Mouse (Mus musculus): ENCODE measurements around the gene Slc25a3. TPM values are rescaled to one million over a fixed set of nuclear protein-coding genes. Genes with fewer than 3 reads are reported as not detected.

The Slc25a3 gene
- 1,000 to 10,000 TPM; 2,502 to 2,645 TPM for total RNA-seq (2021)

DNA sequence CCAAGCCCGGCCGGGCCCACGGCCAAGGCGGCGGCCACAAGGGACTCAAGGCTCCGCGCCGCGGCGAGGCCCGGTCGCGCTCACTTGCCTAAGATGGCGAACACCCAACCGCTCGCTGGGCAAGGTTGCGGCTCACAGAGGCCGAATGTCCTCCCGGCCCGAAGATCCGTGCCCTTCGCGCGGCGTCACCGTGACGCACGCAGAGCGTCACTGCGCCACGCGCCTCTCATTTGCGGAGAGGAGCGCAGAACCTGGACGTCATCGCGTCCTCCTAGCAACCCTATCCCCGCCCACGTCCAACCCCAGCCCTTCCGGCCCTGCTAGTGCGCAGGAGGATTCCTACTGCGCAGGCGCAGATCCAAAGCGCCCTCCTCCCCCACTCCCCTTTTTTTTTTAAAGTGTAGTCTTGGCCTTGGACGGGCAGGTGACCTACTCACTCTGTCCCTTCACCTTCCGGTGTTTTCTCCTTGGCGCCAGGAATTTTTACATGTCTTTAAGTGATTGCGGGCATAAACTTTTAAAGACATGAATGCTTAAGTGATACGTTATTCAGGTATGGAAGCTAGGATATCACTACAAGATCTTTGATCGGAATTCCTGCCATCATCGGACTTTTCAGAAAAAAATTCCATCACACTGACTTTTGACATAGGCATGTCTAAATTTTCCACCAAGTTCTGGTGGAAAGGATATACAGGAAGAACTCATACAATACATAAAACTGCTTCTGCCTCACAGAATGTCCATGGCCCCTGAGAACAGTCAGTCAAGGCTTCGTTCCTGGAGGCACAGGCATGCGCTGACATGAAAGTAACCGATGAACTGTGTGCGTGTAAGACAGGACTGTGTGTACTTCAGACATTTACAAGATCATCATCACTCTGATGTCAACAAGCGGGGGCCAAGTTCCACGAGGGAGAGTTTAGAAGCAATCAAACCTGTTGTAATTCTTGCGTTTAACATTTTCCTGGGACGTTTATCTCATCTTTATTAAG, at the start of gene Slc25a3:
Gene Slc25a3, minus strand, starts transcription at position 232 of the 995 bp plus-strand sequence.
- intact Hi-C loops (cut with DNase I), result loop anchor here (2.0 kb wide), 1 partner anchor 17 kb away; no protein-coding TSS in a partner anchor
- peak; percentile 97 for DNase-seq (ENCODE audit: low spot score)

GRCm38 (mm10) chr10:91172329-91173100, 48.7 kb upstream of the Slc25a3 start:
- intact Hi-C loops (cut with DNase I), result no loop called here
- no peak for DNase-seq (ENCODE audit: low spot score)

- DNase-seq (ENCODE audit: low spot score), result peak; percentile 94
- intact Hi-C loops (cut with DNase I), result loop anchor here (1.0 to 2.0 kb wide), 3 partner anchors 11 to 65 kb away; no protein-coding TSS in a partner anchor
Measured at GRCm38 (mm10) chr10:91171455-91172328, 47.8 kb upstream of the Slc25a3 start.

- no peak for DNase-seq (ENCODE audit: low spot score)
- intact Hi-C loops (cut with DNase I), result loop anchor here (1.0 to 2.0 kb wide), 3 partner anchors 11 to 66 kb away; no protein-coding TSS in a partner anchor
Measured at GRCm38 (mm10) chr10:91171041-91171440, 47.2 kb upstream of the Slc25a3 start.

DNA sequence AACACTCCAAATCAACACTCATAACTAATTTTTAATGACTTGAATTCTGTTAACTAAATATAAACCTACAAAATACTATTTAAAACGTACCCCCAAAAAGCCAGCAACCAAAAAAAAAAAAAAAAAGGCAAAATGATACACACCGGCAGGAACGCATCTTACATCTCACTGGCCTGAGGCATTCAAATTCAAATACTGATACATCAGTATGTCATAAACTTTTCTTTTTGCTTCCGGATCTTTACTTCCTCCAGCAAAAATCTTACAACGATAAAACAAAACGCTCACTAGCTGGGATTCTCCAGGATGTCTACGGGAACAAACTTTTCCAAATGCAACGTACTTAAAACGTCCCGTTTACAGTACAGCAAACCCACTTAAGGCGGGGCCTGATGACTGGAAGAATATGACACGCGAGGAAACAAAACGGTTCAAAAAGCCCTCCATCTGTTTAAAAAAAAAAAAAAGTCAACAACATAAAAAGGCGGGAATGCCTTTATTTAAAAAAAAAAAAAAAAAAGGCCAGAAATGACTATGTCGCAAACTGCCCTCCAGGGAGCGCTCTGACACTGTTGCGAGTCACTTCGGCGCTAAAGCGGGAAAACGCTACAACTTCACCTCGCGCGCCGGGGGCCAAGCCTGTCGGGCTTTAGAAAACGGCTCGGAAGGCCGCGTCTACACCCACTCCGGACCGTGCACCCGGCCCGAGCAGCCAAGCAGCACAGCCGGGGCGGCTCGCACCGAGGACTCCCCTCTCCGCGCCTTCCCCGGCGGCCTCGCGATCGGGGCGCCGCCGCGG, 46.5 kb upstream of the Slc25a3 start:
- intact Hi-C loops (cut with DNase I), result loop anchor here (2.0 kb wide), 1 partner anchor 66 kb away; no protein-coding TSS in a partner anchor
- peak; percentile 68 for DNase-seq (ENCODE audit: low spot score)

DNA sequence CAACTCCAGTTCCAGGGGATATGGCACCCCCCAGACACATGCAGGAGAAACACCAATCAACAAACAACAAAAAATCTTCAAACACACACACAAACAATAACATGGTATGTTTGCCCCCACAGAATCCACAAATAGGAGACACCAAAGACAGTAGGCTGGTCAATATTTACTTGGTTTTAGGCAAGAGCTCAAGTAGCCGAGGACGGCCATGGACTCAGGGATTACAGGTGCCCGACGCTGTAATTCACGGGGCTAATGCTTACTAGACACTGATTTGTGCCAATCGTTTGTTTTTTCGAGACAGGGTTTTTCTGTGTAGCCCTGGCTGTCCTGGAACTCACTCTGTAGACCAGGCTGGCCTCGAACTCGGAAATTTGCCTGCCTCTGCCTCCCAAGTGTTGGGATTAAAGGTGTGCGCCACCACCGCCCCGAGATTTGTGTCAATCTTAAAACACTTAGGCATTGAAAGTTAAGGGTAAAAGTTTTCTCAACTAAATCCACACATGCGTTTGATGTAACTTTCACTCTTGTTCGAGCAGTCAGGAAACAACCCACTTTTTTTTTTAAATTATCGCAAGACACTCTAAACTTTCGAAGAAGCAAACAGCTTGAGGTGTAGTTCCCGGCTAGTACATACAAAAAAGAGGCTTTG, 45.7 kb upstream of the Slc25a3 start:
- no peak for DNase-seq (ENCODE audit: low spot score)
- intact Hi-C loops (cut with DNase I), result loop anchor here (2.0 kb wide), 1 partner anchor 67 kb away; no protein-coding TSS in a partner anchor

GRCm38 (mm10) chr10:91167352-91167751, 43.5 kb upstream of the Slc25a3 start:
- intact Hi-C loops (cut with DNase I), result no loop called here
- DNase-seq (ENCODE audit: low spot score), result no peak

DNA sequence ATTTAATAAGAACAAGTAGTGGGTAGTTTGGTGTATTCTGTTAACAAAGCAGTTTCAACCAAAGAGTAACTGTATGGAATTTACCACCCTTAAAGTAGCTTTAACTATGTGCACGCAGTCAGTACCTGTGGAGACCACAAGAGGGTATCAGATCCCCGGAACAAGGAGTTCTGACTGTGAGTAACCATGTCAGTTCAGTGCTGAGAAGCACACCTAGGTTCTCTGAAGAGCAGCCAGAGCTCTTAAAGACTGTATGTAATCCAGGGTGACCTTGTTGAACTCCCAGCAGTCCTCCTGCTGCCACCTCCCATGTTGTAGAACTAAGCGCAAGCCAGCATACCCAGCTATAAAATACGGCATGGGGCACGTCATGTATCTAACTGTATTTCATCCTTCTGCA, 43.0 kb upstream of the Slc25a3 start:
- intact Hi-C loops (cut with DNase I), result no loop called here
- no peak for DNase-seq (ENCODE audit: low spot score)

GRCm38 (mm10) chr10:91165850-91166249, 42.0 kb upstream of the Slc25a3 start:
- DNase-seq (ENCODE audit: low spot score), result no peak
- intact Hi-C loops (cut with DNase I), result no loop called here

GRCm38 (mm10) chr10:91164491-91164890, 40.6 kb upstream of the Slc25a3 start:
- DNase-seq (ENCODE audit: low spot score), result no peak
- intact Hi-C loops (cut with DNase I), result no loop called here

- intact Hi-C loops (cut with DNase I), result no loop called here
- no peak for DNase-seq (ENCODE audit: low spot score)
Measured at GRCm38 (mm10) chr10:91162511-91163163, 38.8 kb upstream of the Slc25a3 start.

GRCm38 (mm10) chr10:91162077-91162476, 38.2 kb upstream of the Slc25a3 start:
- no peak for DNase-seq (ENCODE audit: low spot score)
- intact Hi-C loops (cut with DNase I), result no loop called here

DNA sequence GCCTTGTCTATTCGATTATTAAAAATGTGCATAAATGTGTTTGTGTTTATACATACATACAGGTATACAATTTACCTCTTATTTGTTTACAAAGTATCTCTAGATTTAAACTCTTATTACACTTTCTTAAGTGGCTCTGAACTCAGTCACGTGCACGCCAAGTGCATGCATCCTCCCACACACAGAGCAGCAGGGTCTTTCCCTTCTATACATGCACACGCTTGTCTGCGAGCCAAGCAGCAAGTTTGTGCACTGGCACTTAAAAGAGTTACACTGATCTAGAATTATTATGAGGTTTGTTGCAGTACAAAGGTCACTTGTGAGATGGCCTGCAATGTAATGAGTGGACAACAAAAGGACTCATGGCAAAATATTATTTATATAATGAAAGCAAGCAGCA, 37.1 kb upstream of the Slc25a3 start:
- intact Hi-C loops (cut with DNase I), result no loop called here
- DNase-seq (ENCODE audit: low spot score), result no peak

DNA sequence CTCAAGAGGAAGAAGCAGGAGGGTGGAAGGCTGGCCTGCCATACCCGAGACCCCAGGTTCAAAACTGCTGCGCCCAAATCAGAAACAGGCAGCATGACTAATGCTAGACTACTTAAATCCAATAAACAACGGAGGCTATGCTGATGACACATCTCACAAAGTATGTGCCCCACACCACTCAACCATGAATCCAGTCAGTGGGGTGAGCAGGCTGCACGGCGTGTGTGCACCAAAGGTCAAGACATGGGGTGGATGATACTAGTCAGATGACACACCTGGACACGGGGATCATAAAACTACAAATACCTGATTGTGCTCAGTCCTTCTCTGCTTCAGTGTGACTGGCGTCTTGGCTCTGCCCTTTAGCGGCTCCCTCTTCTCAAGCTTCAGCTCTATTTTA, 34.6 kb upstream of the Slc25a3 start:
- intact Hi-C loops (cut with DNase I), result no loop called here
- no peak for DNase-seq (ENCODE audit: low spot score)

DNA sequence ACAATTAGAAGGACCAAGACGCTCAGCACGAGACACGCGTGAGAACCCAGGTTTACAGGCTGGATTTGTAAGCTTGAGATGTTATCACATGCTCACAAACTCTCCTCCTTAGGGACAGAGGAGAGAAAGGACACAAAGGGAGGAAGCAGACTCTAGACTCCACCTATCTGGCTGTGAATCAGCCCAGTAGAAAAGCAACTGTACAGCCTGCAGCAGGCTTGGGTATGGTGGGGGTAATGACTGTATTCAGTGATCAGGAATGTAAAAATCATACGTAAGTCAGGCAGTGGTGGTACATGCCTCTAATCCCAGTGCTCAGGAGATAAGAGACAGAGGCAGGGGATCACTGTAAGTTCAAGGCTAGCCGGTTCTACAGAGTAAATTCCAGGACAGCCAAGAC, 32.5 kb upstream of the Slc25a3 start:
- DNase-seq (ENCODE audit: low spot score), result peak; percentile 13
- intact Hi-C loops (cut with DNase I), result no loop called here

GRCm38 (mm10) chr10:91153894-91154503, 30.1 kb upstream of the Slc25a3 start:
- intact Hi-C loops (cut with DNase I), result no loop called here
- no peak for DNase-seq (ENCODE audit: low spot score)

DNA sequence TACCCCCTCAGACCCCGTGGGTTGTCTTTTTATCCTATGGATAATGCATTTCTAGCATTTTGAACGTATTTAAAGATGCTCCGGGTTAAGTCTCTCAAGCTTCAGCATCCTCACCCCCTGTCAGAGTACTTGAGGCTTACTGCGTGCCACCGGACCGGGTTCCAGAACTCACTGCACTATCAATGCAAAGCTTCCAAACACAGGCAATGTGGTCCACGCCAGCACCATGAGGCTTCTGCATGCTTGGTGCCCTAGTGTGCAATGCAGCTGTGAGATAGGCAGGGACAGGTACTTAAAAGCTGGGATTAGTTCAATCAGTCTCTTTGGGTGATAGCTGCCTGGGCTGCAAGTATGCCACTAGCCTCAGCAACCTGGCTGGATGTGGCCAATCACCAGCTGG, 21.6 kb upstream of the Slc25a3 start:
- intact Hi-C loops (cut with DNase I), result no loop called here
- DNase-seq (ENCODE audit: low spot score), result no peak
